Mouse (Mus musculus): Measurements from ENCODE around the gene Ccdc169. TPM values are rescaled to one million over a fixed set of nuclear protein-coding genes. Genes with fewer than 3 reads are reported as not detected.

Gene Ccdc169
- polyA plus RNA-seq, 1 experiment from 2014 or later: 0.11 TPM

- peak; percentile 84 for ATAC-seq (ENCODE audit: low read depth)
- no peak overlapping the region for H3K4me3 ChIP-seq (ENCODE audit: low read depth, low read length)
- no peak overlapping the region for H3K27ac ChIP-seq (ENCODE audit: low read depth, low read length)
- no peaks in the 10 kb centered on the region for H3K9me3 ChIP-seq (ENCODE audit: control insufficient read depth, low read length)
- no peak overlapping the region for H3K4me2 ChIP-seq (ENCODE audit: low read depth, low read length)
- no peak overlapping the region for H3K9ac ChIP-seq (replicated peaks; ENCODE audit: low read depth, low read length)
- H3K36me3 ChIP-seq (ENCODE audit: control insufficient read depth, insufficient read depth, low read length): no peaks in the 10 kb centered on the region
- no peaks in the 10 kb centered on the region for H3K27me3 ChIP-seq (ENCODE audit: control insufficient read depth, insufficient read depth, low read length)
- H3K4me1 ChIP-seq (ENCODE audit: control insufficient read depth, insufficient read depth, low read length): peaks cover 5% of the 10 kb centered on the region; the same call in 1 of the 2 replicates
- 11% methylated on average over 2 of the region's 2 CpGs for WGBS
Measured at GRCm38 (mm10) chr3:55098014-55098413, 39.1 kb upstream of the Ccdc169 start.

GRCm38 (mm10) chr3:55098990-55099389 lies 38.1 kb upstream of the Ccdc169 start:
- no peak overlapping the region for H3K9ac ChIP-seq (replicated peaks; ENCODE audit: low read depth, low read length)
- no peaks in the 10 kb centered on the region for H3K36me3 ChIP-seq (ENCODE audit: control insufficient read depth, insufficient read depth, low read length)
- peaks cover 5% of the 10 kb centered on the region; the same call in 1 of the 2 replicates for H3K4me1 ChIP-seq (ENCODE audit: control insufficient read depth, insufficient read depth, low read length)
- H3K4me3 ChIP-seq (ENCODE audit: low read depth, low read length): no peak overlapping the region
- no peaks in the 10 kb centered on the region for H3K9me3 ChIP-seq (ENCODE audit: control insufficient read depth, low read length)
- H3K27me3 ChIP-seq (ENCODE audit: control insufficient read depth, insufficient read depth, low read length): no peaks in the 10 kb centered on the region
- no peak for ATAC-seq (ENCODE audit: low read depth)
- no peak overlapping the region for H3K27ac ChIP-seq (ENCODE audit: low read depth, low read length)
- no peak overlapping the region for H3K4me2 ChIP-seq (ENCODE audit: low read depth, low read length)
- WGBS: 82% methylated on average over 11 of the region's 11 CpGs

- H3K4me3 ChIP-seq (ENCODE audit: low read depth, low read length): no peak overlapping the region
- H3K27me3 ChIP-seq (ENCODE audit: control insufficient read depth, insufficient read depth, low read length): no peaks in the 10 kb centered on the region
- H3K9me3 ChIP-seq (ENCODE audit: control insufficient read depth, low read length): no peaks in the 10 kb centered on the region
- H3K27ac ChIP-seq (ENCODE audit: low read depth, low read length): no peak overlapping the region
- H3K9ac ChIP-seq (replicated peaks; ENCODE audit: low read depth, low read length): no peak overlapping the region
- H3K36me3 ChIP-seq (ENCODE audit: control insufficient read depth, insufficient read depth, low read length): no peaks in the 10 kb centered on the region
- peaks cover 5% of the 10 kb centered on the region; the same call in 1 of the 2 replicates for H3K4me1 ChIP-seq (ENCODE audit: control insufficient read depth, insufficient read depth, low read length)
- no peak overlapping the region for H3K4me2 ChIP-seq (ENCODE audit: low read depth, low read length)
- no peak for ATAC-seq (ENCODE audit: low read depth)
Measured at GRCm38 (mm10) chr3:55101092-55101491, 36.0 kb upstream of the Ccdc169 start.

- Histone ChIP-seq H3K4me2 (ENCODE audit: low read depth, low read length) (no peak overlapping the region), H3K27me3 (ENCODE audit: control insufficient read depth, insufficient read depth, low read length) (no peaks in the 10 kb centered on the region), H3K36me3 (ENCODE audit: control insufficient read depth, insufficient read depth, low read length) (no peaks in the 10 kb centered on the region), H3K9me3 (ENCODE audit: control insufficient read depth, low read length) (no peaks in the 10 kb centered on the region), H3K4me1 (ENCODE audit: control insufficient read depth, insufficient read depth, low read length) (no peaks in the 10 kb centered on the region), H3K4me3 (ENCODE audit: low read depth, low read length) (no peak overlapping the region), H3K9ac (replicated peaks; ENCODE audit: low read depth, low read length) (no peak overlapping the region), H3K27ac (ENCODE audit: low read depth, low read length) (no peak overlapping the region)
- ATAC-seq (ENCODE audit: low read depth): no peak
- WGBS: 91% methylated on average over 14 of the region's 14 CpGs
Measured at GRCm38 (mm10) chr3:55105372-55106023, 31.6 kb upstream of the Ccdc169 start.

- Histone ChIP-seq H3K9ac (replicated peaks; ENCODE audit: low read depth, low read length) (no peak overlapping the region), H3K27ac (ENCODE audit: low read depth, low read length) (no peak overlapping the region), H3K36me3 (ENCODE audit: control insufficient read depth, insufficient read depth, low read length) (no peaks in the 10 kb centered on the region), H3K4me1 (ENCODE audit: control insufficient read depth, insufficient read depth, low read length) (no peaks in the 10 kb centered on the region), H3K27me3 (ENCODE audit: control insufficient read depth, insufficient read depth, low read length) (no peaks in the 10 kb centered on the region), H3K9me3 (ENCODE audit: control insufficient read depth, low read length) (no peaks in the 10 kb centered on the region), H3K4me3 (ENCODE audit: low read depth, low read length) (no peak overlapping the region), H3K4me2 (ENCODE audit: low read depth, low read length) (no peak overlapping the region)
- ATAC-seq (ENCODE audit: low read depth): no peak
- WGBS: 94% methylated on average over 17 of the region's 17 CpGs
Measured at GRCm38 (mm10) chr3:55106051-55106450, 31.1 kb upstream of the Ccdc169 start.

- Histone ChIP-seq H3K9me3 (ENCODE audit: control insufficient read depth, low read length) (no peaks in the 10 kb centered on the region), H3K4me2 (ENCODE audit: low read depth, low read length) (no peak overlapping the region), H3K4me1 (ENCODE audit: control insufficient read depth, insufficient read depth, low read length) (peaks cover 8% of the 10 kb centered on the region; the same call in 1 of the 2 replicates), H3K9ac (replicated peaks; ENCODE audit: low read depth, low read length) (no peak overlapping the region), H3K36me3 (ENCODE audit: control insufficient read depth, insufficient read depth, low read length) (no peaks in the 10 kb centered on the region), H3K4me3 (ENCODE audit: low read depth, low read length) (no peak overlapping the region), H3K27ac (ENCODE audit: low read depth, low read length) (no peak overlapping the region), H3K27me3 (ENCODE audit: control insufficient read depth, insufficient read depth, low read length) (no peaks in the 10 kb centered on the region)
- no peak for ATAC-seq (ENCODE audit: low read depth)
- WGBS: 79% methylated on average over 4 of the region's 4 CpGs
Measured at GRCm38 (mm10) chr3:55109097-55109496, 28.0 kb upstream of the Ccdc169 start.

GRCm38 (mm10) chr3:55111935-55112709 lies 25.0 kb upstream of the Ccdc169 start, which contains the start of gene Spg20:
TSS of gene Spg20 (plus strand) at chr3:55112108.
- Histone ChIP-seq H3K4me2 (ENCODE audit: low read depth, low read length) (peak within 1 kb of the TSS; percentile 55), H3K27me3 (ENCODE audit: control insufficient read depth, insufficient read depth, low read length) (no peaks in the 10 kb centered on the region), H3K27ac (ENCODE audit: low read depth, low read length) (peak within 1 kb of the TSS; percentile 85), H3K4me3 (ENCODE audit: low read depth, low read length) (peak within 1 kb of the TSS; percentile 82), H3K36me3 (ENCODE audit: control insufficient read depth, insufficient read depth, low read length) (peaks cover 4% of the 10 kb centered on the region; the same call in 1 of the 2 replicates), H3K4me1 (ENCODE audit: control insufficient read depth, insufficient read depth, low read length) (peaks cover 12% of the 10 kb centered on the region; the same call in 1 of the 2 replicates), H3K9ac (replicated peaks; ENCODE audit: low read depth, low read length) (peak within 1 kb of the TSS; percentile 79), H3K9me3 (ENCODE audit: control insufficient read depth, low read length) (no peaks in the 10 kb centered on the region)
- peak; percentile 97 for ATAC-seq (ENCODE audit: low read depth)
- WGBS: under 1% methylated on average over 58 of the region's 58 CpGs

- Histone ChIP-seq H3K4me1 (ENCODE audit: control insufficient read depth, insufficient read depth, low read length) (peaks cover 12% of the 10 kb centered on the region; the same call in 1 of the 2 replicates), H3K27ac (ENCODE audit: low read depth, low read length) (peak overlapping the region; percentile 85), H3K4me2 (ENCODE audit: low read depth, low read length) (peak overlapping the region; percentile 55), H3K36me3 (ENCODE audit: control insufficient read depth, insufficient read depth, low read length) (peaks cover 9% of the 10 kb centered on the region; the same call in 1 of the 2 replicates), H3K4me3 (ENCODE audit: low read depth, low read length) (peak overlapping the region; percentile 82), H3K27me3 (ENCODE audit: control insufficient read depth, insufficient read depth, low read length) (no peaks in the 10 kb centered on the region), H3K9ac (replicated peaks; ENCODE audit: low read depth, low read length) (peak overlapping the region; percentile 79), H3K9me3 (ENCODE audit: control insufficient read depth, low read length) (no peaks in the 10 kb centered on the region)
- 44% methylated on average over 16 of the region's 16 CpGs for WGBS
- ATAC-seq (ENCODE audit: low read depth): no peak
Measured at GRCm38 (mm10) chr3:55112710-55113415, 24.3 kb upstream of the Ccdc169 start.

Measured in neural tube, embryonic 14.5 days (tissue).